Mouse (Mus musculus) stomach, embryonic 16.5 days (tissue): ENCODE measurements around the gene Tenm3. TPM values are rescaled to one million over a fixed set of nuclear protein-coding genes. Genes with fewer than 3 reads are reported as not detected.

Experiments used
- ATAC-seq: fragments of 200-750 bp; cut with Nextera tagmentation; 2 replicates; pipeline ENCODE4 v1.8.0; 2017; ENCODE audit warnings: moderate number of reproducible peaks, moderate TSS enrichment; ENCODE audit not compliant: insufficient read depth, low FRiP score
- H3K27ac ChIP-seq: fragments of 300-500 bp; sonication (generic); 2 replicates; pipeline ENCODE4 v1.5.1; 2014; ENCODE audit warnings: low read length
- H3K27me3 ChIP-seq: fragments of 300-500 bp; sonication (generic); 2 replicates; pipeline ENCODE4 v1.6.1; 2014; ENCODE audit warnings: low read length, control low read depth, mixed read lengths; ENCODE audit not compliant: control insufficient read depth, insufficient read depth
- H3K36me3 ChIP-seq: fragments of 300-500 bp; sonication (generic); 2 replicates; pipeline ENCODE4 v1.6.1; 2014; ENCODE audit warnings: low read length; ENCODE audit not compliant: control insufficient read depth, insufficient read depth
- H3K4me1 ChIP-seq: fragments of 300-500 bp; sonication (generic); 2 replicates; pipeline ENCODE4 v1.6.1; 2014; ENCODE audit warnings: low read length, control low read depth, mixed read lengths; ENCODE audit not compliant: control insufficient read depth, insufficient read depth
- H3K4me2 ChIP-seq: fragments of 300-500 bp; sonication (generic); 2 replicates; pipeline ENCODE4 v1.6.1; 2014; ENCODE audit warnings: low read depth, low read length, mixed read lengths
- H3K4me3 ChIP-seq: fragments of 300-500 bp; sonication (generic); replicated peaks from 2 replicates; pipeline ENCODE4 v1.5.1; 2014; ENCODE audit warnings: mild to moderate bottlenecking, low read length
- H3K9ac ChIP-seq: fragments of 300-500 bp; sonication (generic); 2 replicates; pipeline ENCODE4 v1.6.1; 2014; ENCODE audit warnings: low read length
- H3K9me3 ChIP-seq: fragments of 300-500 bp; sonication (generic); replicated peaks from 2 replicates; pipeline ENCODE4 v1.6.1; 2016; ENCODE audit warnings: low read length, control low read depth; ENCODE audit not compliant: control insufficient read depth
- WGBS: fragments of 180-500 bp; shearing (Covaris S2); extraction: QIAGEN DNeasy Blood & Tissue Kit; methylation state at CpG from one replicate; pipeline ENCODE4 v1.1.7; 2014; 5-methylcytosine and 5-hydroxymethylcytosine counted together
- polyA plus RNA-seq: library from polyadenylated mRNA; unstranded; fragments of >200 nt; fragmentation: Nextera tagmentation; extraction: Ambion mirVana; gene quantifications from 2 replicates; pipeline ENCODE4 v1.2.1, GENCODE M21; 2015

Gene Tenm3
- polyA plus RNA-seq, 1 experiment from 2014 or later, result 12.5 TPM

- H3K9me3 ChIP-seq, result no peaks in the 10 kb centered on the region
- no peak overlapping the region for H3K4me2 ChIP-seq
- H3K36me3 ChIP-seq, result no peaks in the 10 kb centered on the region
- no peaks in the 10 kb centered on the region for H3K27me3 ChIP-seq
- 71% methylated on average over 3 of the region's 3 CpGs for WGBS
- no peak overlapping the region for H3K4me3 ChIP-seq
- H3K27ac ChIP-seq, result no peak overlapping the region
- peaks cover 10% of the 10 kb centered on the region for H3K4me1 ChIP-seq
- no peak overlapping the region for H3K9ac ChIP-seq
- ATAC-seq, result no peak
These were observed 532.0 kb downstream of the Tenm3 start for GRCm38 (mm10) chr8:48311706-48312105.

GRCm38 (mm10) chr8:48310240-48310849 is 533.4 kb downstream of the Tenm3 start:
- H3K4me3 ChIP-seq, result no peak overlapping the region
- peaks cover 10% of the 10 kb centered on the region for H3K4me1 ChIP-seq
- no peaks in the 10 kb centered on the region for H3K36me3 ChIP-seq
- H3K9me3 ChIP-seq, result no peaks in the 10 kb centered on the region
- H3K27me3 ChIP-seq, result no peaks in the 10 kb centered on the region
- WGBS, result 59% methylated on average over 10 of the region's 10 CpGs
- H3K4me2 ChIP-seq, result no peak overlapping the region
- no peak overlapping the region for H3K27ac ChIP-seq
- ATAC-seq, result no peak
- no peak overlapping the region for H3K9ac ChIP-seq

GRCm38 (mm10) chr8:48309191-48309987 is 534.4 kb downstream of the Tenm3 start:
- peak; percentile 75 for ATAC-seq
- WGBS, result 43% methylated on average over 16 of the region's 16 CpGs
- H3K36me3 ChIP-seq, result no peaks in the 10 kb centered on the region
- H3K27ac ChIP-seq, result peak overlapping the region; percentile 50
- H3K9me3 ChIP-seq, result no peaks in the 10 kb centered on the region
- H3K9ac ChIP-seq, result no peak overlapping the region; the same call in 1 of the 2 replicates
- no peaks in the 10 kb centered on the region for H3K27me3 ChIP-seq
- H3K4me2 ChIP-seq, result no peak overlapping the region
- H3K4me1 ChIP-seq, result peaks cover 10% of the 10 kb centered on the region
- H3K4me3 ChIP-seq, result no peak overlapping the region

- WGBS, result 51% methylated on average over 7 of the region's 7 CpGs
These were observed 539.5 kb downstream of the Tenm3 start for GRCm38 (mm10) chr8:48304224-48304623.

GRCm38 (mm10) chr8:48300613-48301037 is 543.1 kb downstream of the Tenm3 start:
- WGBS, result 57% methylated on average over 12 of the region's 12 CpGs
- H3K27me3 ChIP-seq, result no peaks in the 10 kb centered on the region
- H3K36me3 ChIP-seq, result 0 out of 2 replicates have a peak, but pooled peaks cover 3% of the 10 kb centered on the region
- H3K4me1 ChIP-seq, result no peaks in the 10 kb centered on the region
- no peak overlapping the region for H3K4me3 ChIP-seq
- H3K4me2 ChIP-seq, result peak overlapping the region; percentile 16; the same call in 1 of the 2 replicates
- no peaks in the 10 kb centered on the region for H3K9me3 ChIP-seq
- peak; percentile 50; the same call in 1 of the 2 replicates for ATAC-seq
- H3K27ac ChIP-seq, result no peak overlapping the region
- no peak overlapping the region for H3K9ac ChIP-seq

More at GRCm38 (mm10) chr8:48304224-48304623, 539.5 kb downstream of the Tenm3 start:
- Histone ChIP-seq H3K4me2 (no peak overlapping the region), H3K27me3 (no peaks in the 10 kb centered on the region), H3K27ac (no peak overlapping the region), H3K36me3 (no peaks in the 10 kb centered on the region), H3K9me3 (no peaks in the 10 kb centered on the region), H3K4me1 (peaks cover 5% of the 10 kb centered on the region), H3K4me3 (no peak overlapping the region), H3K9ac (no peak overlapping the region)
- ATAC-seq, result no peak

- H3K4me2 ChIP-seq, result peak overlapping the region; percentile 16; the same call in 1 of the 2 replicates
- ATAC-seq, result no peak
- H3K27me3 ChIP-seq, result no peaks in the 10 kb centered on the region
- H3K9ac ChIP-seq, result no peak overlapping the region
- no peaks in the 10 kb centered on the region for H3K4me1 ChIP-seq
- H3K9me3 ChIP-seq, result no peaks in the 10 kb centered on the region
- H3K36me3 ChIP-seq, result 0 out of 2 replicates have a peak, but pooled peaks cover 3% of the 10 kb centered on the region
- 40% methylated on average over 8 of the region's 8 CpGs for WGBS
- H3K4me3 ChIP-seq, result no peak overlapping the region
- H3K27ac ChIP-seq, result no peak overlapping the region
These were observed 543.7 kb downstream of the Tenm3 start for GRCm38 (mm10) chr8:48300061-48300460.

- Histone ChIP-seq H3K4me3 (no peak overlapping the region), H3K4me2 (no peak overlapping the region), H3K36me3 (0 out of 2 replicates have a peak, but pooled peaks cover 3% of the 10 kb centered on the region), H3K9ac (no peak overlapping the region), H3K27me3 (no peaks in the 10 kb centered on the region), H3K27ac (no peak overlapping the region), H3K4me1 (no peaks in the 10 kb centered on the region), H3K9me3 (no peaks in the 10 kb centered on the region)
- ATAC-seq, result no peak
- WGBS, result 70% methylated on average over 12 of the region's 12 CpGs
These were observed 544.4 kb downstream of the Tenm3 start for GRCm38 (mm10) chr8:48299341-48299740.

GRCm38 (mm10) chr8:48296371-48296770 is 547.4 kb downstream of the Tenm3 start:
- Histone ChIP-seq H3K4me2 (no peak overlapping the region), H3K4me1 (no peaks in the 10 kb centered on the region), H3K9ac (no peak overlapping the region), H3K27ac (no peak overlapping the region), H3K4me3 (no peak overlapping the region), H3K36me3 (0 out of 2 replicates have a peak, but pooled peaks cover 8% of the 10 kb centered on the region), H3K9me3 (no peaks in the 10 kb centered on the region), H3K27me3 (no peaks in the 10 kb centered on the region)
- ATAC-seq, result no peak
- WGBS, result 92% methylated on average over 7 of the region's 7 CpGs

- ATAC-seq, result no peak
- Histone ChIP-seq H3K4me2 (no peak overlapping the region), H3K36me3 (0 out of 2 replicates have a peak, but pooled peaks cover 8% of the 10 kb centered on the region), H3K4me3 (no peak overlapping the region), H3K9ac (no peak overlapping the region), H3K9me3 (no peaks in the 10 kb centered on the region), H3K27me3 (no peaks in the 10 kb centered on the region), H3K4me1 (no peaks in the 10 kb centered on the region), H3K27ac (no peak overlapping the region)
- WGBS, result 74% methylated on average over 6 of the region's 6 CpGs
These were observed 548.2 kb downstream of the Tenm3 start for GRCm38 (mm10) chr8:48295558-48295957.
